Mouse (Mus musculus) ES-E14 (cell line): ENCODE data around the gene Kalrn.

Experiments
- CHD2 ChIP-seq: IDR thresholded peaks from 2 replicates; pipeline ENCODE4 v1.6.1; 2014; ENCODE audit warnings: mild to moderate bottlenecking, low read depth, low read length, inconsistent platforms
- HCFC1 ChIP-seq: IDR thresholded peaks from 2 replicates; pipeline ENCODE4 v1.6.1; 2012; ENCODE audit warnings: low read length, inconsistent platforms, borderline replicate concordance; ENCODE audit not compliant: insufficient read depth
- MAFK ChIP-seq: IDR thresholded peaks from 2 replicates; pipeline ENCODE4 v1.6.1; 2014; ENCODE audit warnings: mild to moderate bottlenecking, low read depth, low read length, inconsistent platforms; ENCODE audit not compliant: insufficient read depth
- ZC3H11A ChIP-seq: IDR thresholded peaks from 2 replicates; pipeline ENCODE4 v1.6.1; 2012; ENCODE audit warnings: low read depth, mild to moderate bottlenecking, inconsistent platforms, low read length, borderline replicate concordance
- ZNF384 ChIP-seq: IDR thresholded peaks from 2 replicates; pipeline ENCODE4 v1.6.1; 2012; ENCODE audit warnings: low read depth, low read length, inconsistent platforms

- peak; percentile 26; the same call in 1 of the 2 replicates for TF ChIP-seq ZC3H11A
- no peak for TF ChIP-seq MAFK
- TF ChIP-seq CHD2, result no peak
- no peak for TF ChIP-seq HCFC1
- no peak for TF ChIP-seq ZNF384
Observed at GRCm38 (mm10) chr16:34343968-34344367, 229.4 kb downstream of the Kalrn start.
